Mouse (Mus musculus) neutrophil, adult 5-6 weeks (primary cell): Measurements from ENCODE around the gene Svs2. TPM values are rescaled to one million over a fixed set of nuclear protein-coding genes. Genes with fewer than 3 reads are reported as not detected.

Experiments used
- total RNA-seq: library from RNA; stranded (forward); fragments of 200-1000 nt; gene quantifications from 2 replicates; pipeline ENCODE4 v1.2.3, GENCODE M21; 2017

The Svs2 gene
- total RNA-seq, 1 experiment from 2014 or later, result not detected

Other genes with a start within 250 kb of the Svs2 start
- gene Ywhab, start 243.5 kb downstream of the Svs2 start, total RNA-seq, result 48.5 and 49.7 TPM in 2 replicates
- gene Pabpc1l, start 213.0 kb downstream of the Svs2 start, total RNA-seq, result 0.37 and 6.4 TPM in 2 replicates
- gene Stk4, start 168.1 kb downstream of the Svs2 start, total RNA-seq, result 434 and 452 TPM in 2 replicates
- 63.2 and 77.7 TPM in 2 replicates for gene Tomm34, start 167.3 kb downstream of the Svs2 start, total RNA-seq
- not detected in 2 replicates for gene Kcns1, start 67.4 kb downstream of the Svs2 start, total RNA-seq
- gene Wfdc5, start 55.7 kb downstream of the Svs2 start, total RNA-seq, result not detected in 2 replicates
- not detected in 2 replicates for gene Wfdc12, start 47.9 kb downstream of the Svs2 start, total RNA-seq
- gene Wfdc15a, start 38.3 kb downstream of the Svs2 start, total RNA-seq, result not detected in 2 replicates
- gene Wfdc15b, start 16.8 kb downstream of the Svs2 start, total RNA-seq, result not detected in 2 replicates
- not detected in 2 replicates for gene Svs3b, start 18.2 kb upstream of the Svs2 start, total RNA-seq
- gene Svs4, start 40.0 kb upstream of the Svs2 start, total RNA-seq, result not detected in 2 replicates
- not detected in 2 replicates for gene Svs3a, start 50.8 kb upstream of the Svs2 start, total RNA-seq
- gene Svs6, start 78.3 kb upstream of the Svs2 start, total RNA-seq, result not detected in 2 replicates
- not detected in 2 replicates for gene Svs5, start 94.3 kb upstream of the Svs2 start, total RNA-seq
- gene Slpi, start 150.6 kb upstream of the Svs2 start, total RNA-seq, result 327 and 410 TPM in 2 replicates
- 0.37 and 0.47 TPM in 2 replicates for gene Rbpjl, start 164.7 kb upstream of the Svs2 start, total RNA-seq
- gene Matn4, start 166.7 kb upstream of the Svs2 start, total RNA-seq, result 0.12 TPM in 1 of 2 replicates, not detected in the other
- 61.3 and 73.7 TPM in 2 replicates for gene Sdc4, start 205.4 kb upstream of the Svs2 start, total RNA-seq
- 26.4 and 33.5 TPM in 2 replicates for gene Sys1, start 218.5 kb upstream of the Svs2 start, total RNA-seq
- not detected in 2 replicates for gene Gm20458, start 222.5 kb upstream of the Svs2 start, total RNA-seq
- not detected in 2 replicates for gene Trp53tg5, start 235.3 kb upstream of the Svs2 start, total RNA-seq
- gene Dbndd2, start 247.6 kb upstream of the Svs2 start, total RNA-seq, result 1.3 and 2.3 TPM in 2 replicates